Mouse (Mus musculus) intestine, postnatal 0 days (tissue): Measurements from ENCODE around the gene Rflnb. TPM values are rescaled to one million over a fixed set of nuclear protein-coding genes. Genes with fewer than 3 reads are reported as not detected.

ENCODE experiments used
- ATAC-seq: fragments of 200-750 bp; cut with Nextera tagmentation; 2 replicates; pipeline ENCODE4 v1.8.0; 2017; ENCODE audit warnings: mild to moderate bottlenecking, moderate TSS enrichment, moderate library complexity
- H3K27ac ChIP-seq: fragments of 300-500 bp; sonication (generic); 2 replicates; pipeline ENCODE4 v1.5.1; 2014; ENCODE audit warnings: mild to moderate bottlenecking, low read depth, low read length, moderate library complexity
- H3K27me3 ChIP-seq: fragments of 300-500 bp; sonication (generic); replicated peaks from 2 replicates; pipeline ENCODE4 v1.6.1; 2014; ENCODE audit warnings: low read length, mixed read lengths; ENCODE audit not compliant: control insufficient read depth, insufficient read depth
- H3K36me3 ChIP-seq: fragments of 300-500 bp; sonication (generic); 2 replicates; pipeline ENCODE4 v1.6.1; 2014; ENCODE audit warnings: mild to moderate bottlenecking, moderate library complexity; ENCODE audit not compliant: control insufficient read depth, insufficient read depth
- H3K4me1 ChIP-seq: fragments of 300-500 bp; sonication (generic); replicated peaks from 2 replicates; pipeline ENCODE4 v1.6.1; 2014; ENCODE audit warnings: antibody characterized with exemption, low read length, mixed read lengths; ENCODE audit not compliant: control insufficient read depth, insufficient read depth
- H3K4me2 ChIP-seq: fragments of 300-500 bp; sonication (generic); replicated peaks from 2 replicates; pipeline ENCODE4 v1.6.1; 2014; ENCODE audit warnings: low read depth, mild to moderate bottlenecking, moderate library complexity
- H3K4me3 ChIP-seq: fragments of 300-500 bp; sonication (generic); 2 replicates; pipeline ENCODE4 v1.5.1; 2014; ENCODE audit warnings: low read depth, low read length
- H3K9ac ChIP-seq: fragments of 300-500 bp; sonication (generic); 2 replicates; pipeline ENCODE4 v1.6.1; 2014; ENCODE audit warnings: mild to moderate bottlenecking, low read depth, low read length
- H3K9me3 ChIP-seq: fragments of 300-500 bp; sonication (generic); 2 replicates; pipeline ENCODE4 v1.6.1; 2016; ENCODE audit warnings: mixed run types; ENCODE audit not compliant: control insufficient read depth
- CTCF ChIP-seq: sonication (generic); IDR thresholded peaks from 2 replicates; pipeline ENCODE4 v1.5.1; 2016; ENCODE audit warnings: low read depth, mild to moderate bottlenecking, control low read depth, antibody characterized with exemption, moderate library complexity
- WGBS: fragments of 180-500 bp; shearing (Covaris S2); extraction: QIAGEN DNeasy Blood & Tissue Kit; methylation state at CpG from one replicate; pipeline ENCODE4 v1.1.7; 2014; 5-methylcytosine and 5-hydroxymethylcytosine counted together
- polyA plus RNA-seq: library from polyadenylated mRNA; unstranded; fragments of >200 nt; fragmentation: Nextera tagmentation; extraction: Ambion mirVana; gene quantifications from 2 replicates; pipeline ENCODE4 v1.2.1, GENCODE M21; 2015

Gene Rflnb
- polyA plus RNA-seq, 1 experiment from 2014 or later = 24.2 TPM

DNA sequence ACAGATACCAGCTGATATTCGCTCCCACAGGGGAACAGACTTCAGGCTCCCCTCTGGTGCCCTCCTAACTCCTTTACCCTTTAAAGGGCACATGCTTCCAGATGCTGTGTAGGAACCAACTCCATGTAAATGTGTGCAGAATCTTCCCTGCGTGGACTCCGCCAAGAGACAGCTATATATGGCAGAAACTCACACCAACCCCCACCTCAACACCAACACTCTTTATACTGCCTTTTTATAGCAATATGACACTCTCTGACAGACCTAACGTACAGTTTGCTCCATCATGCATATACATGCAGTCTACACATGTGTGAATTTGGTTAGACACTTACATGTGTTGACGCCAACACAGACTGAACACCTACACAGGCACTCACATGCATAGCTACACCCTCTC lies 26.9 kb downstream of the Rflnb start:
- ATAC-seq = no peak
- 85% methylated on average over 5 of the region's 5 CpGs for WGBS
- Histone ChIP-seq H3K4me3 (no peak overlapping the region), H3K36me3 (no peaks in the 10 kb centered on the region), H3K27ac (no peak overlapping the region), H3K9ac (no peak overlapping the region), H3K9me3 (no peaks in the 10 kb centered on the region), H3K27me3 (no peaks in the 10 kb centered on the region), H3K4me2 (no peak overlapping the region), H3K4me1 (no peaks in the 10 kb centered on the region; the same call in 1 of the 2 replicates)
- TF ChIP-seq CTCF = no peak

- 10% methylated on average over 36 of the region's 36 CpGs for WGBS
- peak; percentile 86 for ATAC-seq
- Histone ChIP-seq H3K9ac (peak within 1 kb of the TSS; percentile 22; the same call in 1 of the 2 replicates), H3K36me3 (no peaks in the 10 kb centered on the region), H3K9me3 (no peaks in the 10 kb centered on the region), H3K4me3 (peak within 1 kb of the TSS; percentile 56), H3K27ac (no peak within 1 kb of the TSS), H3K4me2 (peak within 1 kb of the TSS; percentile 98), H3K4me1 (no peaks in the 10 kb centered on the region; the same call in 1 of the 2 replicates), H3K27me3 (no peaks in the 10 kb centered on the region)
- TF ChIP-seq CTCF = peak; percentile 83
Observed at GRCm38 (mm10) chr11:75999440-76000155, 28.0 kb downstream of the Rflnb start, which contains the start of gene 1700016K19Rik. Gene 1700016K19Rik, plus strand, starts transcription at chr11:75999912.

DNA sequence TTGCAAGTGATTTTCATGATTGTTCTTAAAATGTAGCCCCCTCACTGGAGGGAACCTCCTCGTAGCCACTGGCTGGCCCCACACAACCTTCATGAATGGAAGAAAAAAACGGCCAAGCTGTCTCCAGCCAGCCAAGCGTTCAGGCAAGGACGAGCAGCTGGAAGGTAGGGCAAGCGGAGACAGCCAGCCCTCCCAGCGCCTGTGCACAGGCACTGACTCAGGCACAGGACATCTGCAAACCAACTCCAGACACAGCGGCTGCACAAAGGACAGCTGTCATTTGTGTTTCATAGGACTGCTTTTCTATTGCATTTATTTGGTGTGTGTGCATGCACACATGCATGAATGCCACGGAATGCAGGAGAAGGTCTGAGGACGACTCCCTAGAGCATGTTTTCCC lies 33.2 kb downstream of the Rflnb start:
- no peak for ATAC-seq
- no peak for TF ChIP-seq CTCF
- Histone ChIP-seq H3K9ac (no peak overlapping the region), H3K36me3 (no peaks in the 10 kb centered on the region), H3K27me3 (no peaks in the 10 kb centered on the region), H3K9me3 (no peaks in the 10 kb centered on the region), H3K4me3 (no peak overlapping the region), H3K4me1 (no peaks in the 10 kb centered on the region), H3K27ac (no peak overlapping the region), H3K4me2 (no peak overlapping the region)
- WGBS = 60% methylated on average over 9 of the region's 9 CpGs

DNA sequence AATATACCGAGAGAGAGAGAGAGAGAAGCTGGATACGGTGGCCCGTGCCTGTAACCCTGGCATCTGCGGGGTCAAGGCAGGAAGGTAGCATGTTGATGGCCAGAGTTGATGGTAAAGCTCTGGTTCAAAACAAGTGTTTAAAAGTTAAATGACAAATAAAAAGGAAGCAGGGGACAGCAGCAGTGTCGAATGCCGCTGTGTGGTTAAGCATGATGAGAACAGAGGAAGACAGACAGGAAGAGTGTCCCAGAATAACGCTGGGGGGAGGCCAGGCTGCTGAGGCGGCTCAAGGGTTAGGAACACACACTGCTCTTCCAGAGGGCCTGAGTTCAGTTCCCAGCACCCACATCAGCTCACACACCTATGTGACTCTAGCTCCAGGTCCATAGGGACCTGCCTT lies 35.1 kb downstream of the Rflnb start:
- ATAC-seq = no peak
- WGBS = 88% methylated on average over 8 of the region's 8 CpGs

DNA sequence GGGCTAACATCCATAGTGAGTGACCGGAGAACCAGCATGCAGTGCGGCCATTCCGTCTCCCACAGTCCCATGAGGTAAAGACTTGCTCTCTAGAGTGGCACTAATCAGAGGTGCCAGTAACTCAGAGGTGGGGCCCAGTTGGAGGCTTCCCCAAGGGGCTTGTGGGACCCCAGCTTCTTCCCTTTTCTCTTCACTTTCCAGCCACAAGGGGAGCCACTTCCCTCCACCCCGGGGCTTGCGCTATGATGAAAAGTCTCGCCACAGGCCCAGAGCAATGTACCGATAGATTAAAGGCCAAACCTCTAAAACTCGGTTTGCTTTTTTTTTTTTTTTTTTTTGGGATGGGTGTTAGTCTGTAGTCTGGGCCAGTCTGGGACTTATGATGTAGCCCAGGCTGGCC lies 35.7 kb downstream of the Rflnb start:
- no peak overlapping the region for H3K9ac ChIP-seq

More for the DNA sequence above, 35.1 kb downstream of the Rflnb start:
- Histone ChIP-seq H3K27me3 (no peaks in the 10 kb centered on the region), H3K4me1 (no peaks in the 10 kb centered on the region), H3K36me3 (no peaks in the 10 kb centered on the region), H3K9me3 (no peaks in the 10 kb centered on the region), H3K27ac (no peak overlapping the region), H3K4me2 (no peak overlapping the region), H3K4me3 (no peak overlapping the region), H3K9ac (no peak overlapping the region)
- TF ChIP-seq CTCF = no peak

GRCm38 (mm10) chr11:75990965-75991835 lies 36.4 kb downstream of the Rflnb start:
- Histone ChIP-seq H3K9me3 (no peaks in the 10 kb centered on the region), H3K4me1 (no peaks in the 10 kb centered on the region), H3K27ac (no peak overlapping the region), H3K36me3 (no peaks in the 10 kb centered on the region), H3K27me3 (no peaks in the 10 kb centered on the region), H3K4me3 (no peak overlapping the region), H3K4me2 (no peak overlapping the region), H3K9ac (no peak overlapping the region)
- WGBS = 78% methylated on average over 15 of the region's 15 CpGs
- peak; percentile 39 for TF ChIP-seq CTCF
- no peak for ATAC-seq

More for the DNA sequence above, 35.7 kb downstream of the Rflnb start:
- Histone ChIP-seq H3K27ac (no peak overlapping the region), H3K4me1 (no peaks in the 10 kb centered on the region), H3K36me3 (no peaks in the 10 kb centered on the region), H3K4me2 (no peak overlapping the region), H3K27me3 (no peaks in the 10 kb centered on the region), H3K9me3 (no peaks in the 10 kb centered on the region), H3K4me3 (no peak overlapping the region)
- 92% methylated on average over 8 of the region's 8 CpGs for WGBS
- TF ChIP-seq CTCF = no peak
- no peak for ATAC-seq
